Mouse (Mus musculus) left cerebral cortex, adult 18-20 months (tissue): ENCODE data around the gene AL732309.1. TPM values are rescaled to one million over a fixed set of nuclear protein-coding genes. Genes with fewer than 3 reads are reported as not detected.

Experiments
- DNase-seq, 2 experiments: peaks; one replicate each; pipeline ENCODE4 v3.0.0; 2021 to 2022; ENCODE audit warnings: low spot score in 2 of 2, mixed read lengths in 1 of 2
- total RNA-seq, 2 experiments: library from RNA; stranded (reverse); gene quantifications; 2 replicates each; pipeline ENCODE4 v1.2.3; 2021

AL732309.1 gene
- total RNA-seq, 2 experiments from 2014 or later: 1.4 to 4.1 TPM

DNA sequence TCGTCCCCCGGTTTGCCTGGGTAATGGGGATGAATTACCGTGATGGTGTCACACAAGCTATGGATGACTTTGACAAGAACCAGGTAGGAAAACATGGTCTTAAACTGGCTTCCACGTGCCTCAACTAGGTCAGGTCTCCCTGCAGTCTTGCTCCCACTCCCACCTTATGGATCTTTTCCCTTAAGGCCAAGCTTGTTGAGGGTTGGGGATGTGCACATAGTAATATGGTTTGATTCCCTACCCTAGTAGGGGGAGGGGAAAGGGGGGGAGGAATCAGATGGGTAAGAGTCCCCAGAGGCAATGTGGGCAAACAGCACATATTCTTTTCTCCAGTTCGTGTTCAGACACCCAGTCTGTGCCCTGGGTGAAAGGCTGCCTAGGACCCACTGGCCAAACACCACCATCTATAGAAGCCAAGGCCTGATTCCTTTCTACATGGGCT is 25.3 kb downstream of the AL732309.1 start:
- DNase-seq: no peak

DNA sequence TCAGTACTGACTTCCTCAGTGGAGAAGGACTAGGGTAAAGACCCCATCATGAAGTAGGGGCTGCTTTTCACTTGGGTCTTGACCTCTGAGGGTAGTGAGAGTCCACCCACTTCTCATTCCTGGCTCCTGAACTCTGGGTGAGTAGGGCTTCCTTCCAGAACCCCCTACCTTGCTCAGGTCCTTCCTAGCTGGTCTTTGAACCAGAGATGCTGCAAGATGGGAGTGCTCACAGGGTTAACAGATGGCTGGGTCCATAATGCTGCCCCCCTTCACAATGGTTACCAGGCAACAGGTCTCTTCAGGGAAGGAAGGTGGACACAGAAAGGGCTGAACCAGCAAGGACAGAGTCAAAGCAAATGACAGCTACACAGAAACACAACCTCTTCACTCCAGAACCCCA is 28.2 kb downstream of the AL732309.1 start, which contains the start of gene Fam166a:
TSS of gene Fam166a (plus strand) at position 301 of the 400 bp plus-strand sequence.
- no peak for DNase-seq

DNA sequence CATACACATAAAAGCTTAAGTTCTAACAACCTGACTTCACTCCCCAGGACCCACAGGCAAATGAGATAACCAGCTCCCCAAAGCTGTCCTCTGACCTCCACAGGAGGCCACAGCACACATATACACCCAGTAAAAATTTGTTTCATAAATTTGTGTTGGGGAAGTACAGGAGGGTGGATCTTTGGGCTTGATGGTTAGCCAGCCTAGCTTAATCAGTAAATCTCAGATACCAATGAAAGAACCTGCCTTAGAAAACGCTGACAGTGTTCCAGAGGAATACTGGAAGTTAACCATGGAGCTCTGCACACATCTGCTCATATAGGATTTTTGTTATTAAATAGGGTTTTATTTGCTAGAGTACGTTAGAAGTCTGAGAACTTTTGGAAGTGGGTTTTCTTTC is 29.0 kb downstream of the AL732309.1 start:
- DNase-seq: no peak

DNA sequence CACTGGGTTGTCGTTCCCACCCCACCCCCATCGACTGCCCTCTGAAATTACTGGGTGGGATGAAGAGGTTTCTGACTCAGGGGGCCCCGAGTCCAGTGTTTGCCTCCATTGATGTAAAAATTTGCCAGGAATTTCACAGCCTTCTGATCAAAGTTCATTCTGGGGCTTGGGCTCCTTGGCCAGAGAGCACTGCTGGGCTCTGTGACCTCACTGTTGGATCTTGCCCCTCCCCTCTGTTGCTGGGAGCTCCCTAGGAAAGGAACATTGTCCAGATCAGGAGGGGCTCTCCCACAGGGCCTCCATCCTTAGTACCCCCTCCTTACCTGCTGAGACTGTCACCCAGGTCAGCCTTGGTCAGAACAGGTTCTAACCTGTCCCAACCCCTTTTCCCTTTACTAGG is 32.2 kb downstream of the AL732309.1 start, which contains the start of gene Stpg3:
TSS of gene Stpg3 (minus strand) at position 194 of the 400 bp plus-strand sequence.
- no peak for DNase-seq

DNA sequence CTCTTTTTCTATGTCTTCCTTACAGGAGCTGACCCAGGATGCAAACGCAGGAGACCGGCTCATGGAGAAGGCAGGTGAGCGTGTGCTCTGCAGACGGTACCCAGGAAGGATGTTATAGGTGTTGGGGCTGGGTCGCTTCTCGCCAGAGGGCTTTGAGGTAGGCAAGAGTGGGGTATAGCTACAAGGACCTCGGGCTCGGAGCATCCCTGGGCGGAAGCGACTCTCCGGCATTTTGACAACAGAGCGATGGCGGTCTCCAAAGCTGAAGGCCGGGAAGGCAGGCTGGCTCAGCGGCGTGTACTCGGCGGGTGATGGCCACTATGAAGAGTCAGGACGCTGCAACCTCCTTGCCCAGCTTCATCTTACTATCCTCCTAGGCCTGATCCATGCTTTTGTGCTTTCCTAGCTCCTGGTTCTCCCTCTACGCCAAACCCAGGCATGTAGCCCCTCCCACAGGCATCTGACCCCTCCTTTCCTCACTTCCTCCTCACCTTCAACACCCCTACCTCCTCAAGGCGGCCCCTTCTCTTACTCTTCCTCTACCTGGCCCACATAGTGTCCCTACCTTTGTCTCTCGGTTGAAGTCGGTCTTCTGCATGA is 33.3 kb downstream of the AL732309.1 start:
- DNase-seq: no peak

DNA sequence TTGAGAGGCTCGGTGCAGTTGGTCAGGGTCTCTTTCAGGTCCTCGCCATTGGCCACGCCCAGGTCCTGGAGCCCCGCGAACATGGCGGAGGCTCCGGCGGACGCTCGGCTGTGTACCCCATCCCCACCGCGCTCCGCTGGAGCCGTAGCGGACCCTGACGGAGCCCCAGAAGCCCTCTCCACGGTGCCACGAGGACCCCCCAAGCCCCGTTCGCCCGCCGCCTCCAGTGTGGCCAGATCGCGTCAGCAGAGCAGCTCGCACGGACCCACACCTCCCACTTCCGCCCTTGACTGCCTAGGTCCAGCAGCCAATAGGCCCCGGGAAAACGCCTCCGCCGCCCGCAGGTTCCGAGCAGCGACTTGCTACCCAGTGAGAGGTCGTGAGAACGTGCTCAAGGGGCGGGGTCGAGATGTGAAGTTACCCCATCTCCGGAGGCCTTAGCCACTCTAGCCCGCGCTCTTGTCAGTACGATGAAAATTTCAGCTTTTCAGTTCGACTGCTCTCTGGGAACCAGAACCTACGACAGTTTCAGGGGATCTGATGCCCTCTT is 35.5 kb downstream of the AL732309.1 start, which contains the start of gene Nelfb:
TSS of gene Nelfb (minus strand) at position 369 of the 550 bp plus-strand sequence.
- DNase-seq: peak; percentile 76 to 88

DNA sequence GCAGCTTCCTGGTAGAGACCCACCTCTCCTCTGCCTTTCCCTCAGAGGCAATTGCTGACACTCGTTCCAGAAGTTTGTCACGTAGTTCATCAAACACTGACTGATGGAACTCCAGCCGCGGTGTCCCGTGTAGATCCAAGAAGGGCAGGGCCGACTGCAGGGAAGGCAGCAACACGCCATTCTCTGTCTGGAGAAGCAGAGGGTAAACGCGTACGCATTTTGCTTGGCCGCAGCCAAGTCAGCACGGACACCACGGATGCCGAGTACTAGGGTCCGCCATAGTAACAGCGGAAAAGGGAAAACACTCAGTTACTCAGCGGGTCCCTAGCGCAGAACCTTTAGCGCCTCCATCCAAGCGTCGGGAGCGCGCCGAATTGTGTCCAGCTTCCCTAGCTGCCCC is 36.0 kb downstream of the AL732309.1 start:
- peak in 1 of 2 experiments; percentile 26 for DNase-seq

DNA sequence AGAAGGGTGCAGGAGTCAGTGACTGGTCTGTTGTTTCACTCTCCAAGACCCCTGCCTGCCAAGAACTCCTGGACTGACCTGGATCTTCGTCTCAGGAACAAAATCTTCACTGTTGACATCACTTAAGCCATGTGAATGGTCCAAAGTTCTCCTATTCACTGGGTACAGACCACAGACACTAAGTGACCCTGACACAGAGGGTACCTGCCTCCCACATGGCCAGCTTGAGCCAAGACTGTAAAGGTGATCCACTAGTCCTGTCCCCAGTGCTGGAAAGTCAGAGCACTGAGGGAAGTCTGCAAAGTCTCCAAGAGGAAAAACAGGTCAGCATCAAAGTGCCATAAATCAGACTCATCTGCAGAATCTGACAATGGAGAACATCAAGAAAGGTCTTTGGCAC is 39.1 kb downstream of the AL732309.1 start:
- DNase-seq: no peak

DNA sequence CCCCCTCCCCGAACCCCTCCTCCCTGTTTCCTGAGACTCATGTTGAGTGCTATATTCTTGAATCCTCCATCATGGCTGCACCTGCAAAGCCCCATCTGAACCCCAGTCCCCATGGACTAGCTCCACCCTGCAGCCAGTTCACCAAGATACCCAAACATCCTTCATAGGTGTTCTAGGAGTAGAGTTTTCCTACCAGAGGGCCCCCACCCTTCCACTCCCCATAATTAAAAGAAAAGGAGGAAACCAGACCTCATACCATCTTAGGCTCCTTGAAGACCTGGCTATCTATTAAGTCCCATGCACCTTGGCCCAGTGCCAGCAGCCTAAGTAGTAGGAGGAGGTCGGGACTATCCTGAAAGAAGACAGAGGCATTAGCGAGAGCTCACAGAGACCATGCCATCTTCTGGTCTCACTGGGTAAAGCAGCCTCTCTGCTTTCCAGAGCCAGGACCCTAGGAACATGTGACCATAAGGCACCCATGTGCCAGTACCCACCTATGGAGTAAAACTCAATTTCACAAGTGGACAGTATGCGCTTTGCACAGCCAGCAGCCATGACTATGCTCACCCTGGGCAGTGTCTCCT is 42.9 kb downstream of the AL732309.1 start:
- no peak for DNase-seq

DNA sequence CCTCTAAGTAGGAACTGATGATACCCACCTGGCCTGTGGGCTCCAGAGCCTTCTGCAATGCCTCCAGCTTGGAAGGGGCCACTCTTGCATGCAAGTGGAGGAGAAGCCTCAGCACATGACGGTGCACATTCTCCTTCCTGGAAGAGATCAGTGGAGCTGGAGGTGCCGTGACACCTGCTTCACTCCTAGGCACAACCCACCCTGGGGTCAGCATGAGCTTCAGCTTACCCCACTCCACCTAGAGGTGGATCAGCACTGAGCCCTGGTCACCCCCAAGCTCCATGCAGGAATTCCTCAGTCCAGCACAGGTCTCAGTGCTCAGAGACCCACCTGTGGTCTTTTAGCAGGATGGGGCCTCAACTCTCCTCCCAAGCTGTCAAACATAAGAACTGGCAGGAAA is 46.0 kb downstream of the AL732309.1 start:
- DNase-seq: no peak

DNA sequence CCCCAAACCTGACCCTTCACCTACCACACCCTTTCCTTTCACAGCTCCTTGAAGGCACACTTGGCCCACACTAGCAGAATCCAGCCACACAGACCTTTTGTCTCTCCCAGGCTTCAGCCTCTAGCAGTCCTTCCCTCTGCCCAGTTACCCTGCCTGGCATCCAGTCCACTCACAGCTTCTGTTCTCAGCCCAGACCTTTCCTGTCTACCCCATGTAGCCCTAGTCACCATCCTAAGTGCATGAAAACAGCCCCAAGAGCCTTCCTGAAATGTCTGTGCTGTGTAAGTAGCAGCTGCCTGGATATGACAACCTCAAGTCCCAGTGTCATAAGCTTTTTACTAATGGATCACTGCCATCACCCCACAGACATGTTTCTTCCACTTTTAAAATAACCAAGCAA is 48.7 kb downstream of the AL732309.1 start:
- DNase-seq: no peak

DNA sequence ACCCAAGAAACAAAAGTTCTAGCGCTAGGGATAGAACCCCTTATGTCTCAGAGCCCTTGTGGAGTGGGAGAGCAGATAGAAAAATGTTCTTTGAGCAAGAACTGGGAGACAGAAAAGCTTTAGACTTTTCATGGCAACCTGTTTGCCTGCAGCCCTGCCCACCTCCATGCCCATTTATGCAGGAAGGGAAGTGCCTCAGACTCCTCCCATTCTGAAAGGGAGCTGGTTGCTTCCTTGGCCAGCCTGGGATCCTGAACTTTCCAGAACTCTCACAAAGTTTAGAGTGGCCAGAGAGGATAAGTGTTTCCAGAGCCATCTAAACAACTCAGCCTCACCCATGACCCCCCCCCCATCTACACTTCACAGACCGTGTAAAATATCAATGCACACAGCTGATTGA is 49.5 kb downstream of the AL732309.1 start:
- no peak for DNase-seq

DNA sequence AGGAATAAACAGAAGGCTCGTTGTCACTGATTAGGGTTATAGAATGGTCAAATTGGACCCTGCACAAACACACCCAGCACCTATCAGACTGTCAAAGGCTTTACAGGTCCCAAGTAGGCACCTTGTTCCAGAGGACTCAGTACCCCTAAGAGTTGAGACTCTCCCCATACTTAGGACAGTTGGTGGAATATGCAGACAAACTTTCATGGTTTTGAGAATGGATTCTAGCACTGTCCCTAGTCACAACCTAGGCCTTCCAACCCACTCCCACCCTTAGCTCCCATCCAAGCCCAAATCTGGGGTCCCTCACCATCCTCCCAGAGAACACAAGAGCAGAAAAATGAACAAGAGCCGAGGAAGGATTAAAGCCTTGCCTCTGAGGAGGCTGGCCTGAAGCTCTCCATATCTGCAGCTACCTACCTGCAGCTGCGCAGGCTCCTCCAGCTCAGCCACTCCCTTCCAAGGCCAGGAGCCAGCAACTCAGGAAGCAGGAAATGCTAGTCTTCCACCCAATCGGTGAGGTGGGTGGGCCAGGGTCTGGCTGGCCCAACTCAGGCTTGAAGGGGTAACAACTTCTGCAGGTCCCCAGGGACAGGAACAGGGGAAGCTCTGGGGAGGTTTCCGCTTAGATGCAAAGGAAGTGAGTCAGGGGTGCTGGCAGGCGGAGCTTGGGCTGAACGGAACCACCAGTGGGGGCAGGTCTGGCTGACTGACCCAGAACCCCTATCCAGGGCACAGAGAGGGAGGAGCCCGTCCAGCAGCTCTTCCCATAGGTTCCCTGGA is 50.3 kb downstream of the AL732309.1 start, which contains the start of gene Tor4a:
TSS of gene Tor4a (minus strand) at position 715 of the 783 bp plus-strand sequence.
- DNase-seq: no peak

DNA sequence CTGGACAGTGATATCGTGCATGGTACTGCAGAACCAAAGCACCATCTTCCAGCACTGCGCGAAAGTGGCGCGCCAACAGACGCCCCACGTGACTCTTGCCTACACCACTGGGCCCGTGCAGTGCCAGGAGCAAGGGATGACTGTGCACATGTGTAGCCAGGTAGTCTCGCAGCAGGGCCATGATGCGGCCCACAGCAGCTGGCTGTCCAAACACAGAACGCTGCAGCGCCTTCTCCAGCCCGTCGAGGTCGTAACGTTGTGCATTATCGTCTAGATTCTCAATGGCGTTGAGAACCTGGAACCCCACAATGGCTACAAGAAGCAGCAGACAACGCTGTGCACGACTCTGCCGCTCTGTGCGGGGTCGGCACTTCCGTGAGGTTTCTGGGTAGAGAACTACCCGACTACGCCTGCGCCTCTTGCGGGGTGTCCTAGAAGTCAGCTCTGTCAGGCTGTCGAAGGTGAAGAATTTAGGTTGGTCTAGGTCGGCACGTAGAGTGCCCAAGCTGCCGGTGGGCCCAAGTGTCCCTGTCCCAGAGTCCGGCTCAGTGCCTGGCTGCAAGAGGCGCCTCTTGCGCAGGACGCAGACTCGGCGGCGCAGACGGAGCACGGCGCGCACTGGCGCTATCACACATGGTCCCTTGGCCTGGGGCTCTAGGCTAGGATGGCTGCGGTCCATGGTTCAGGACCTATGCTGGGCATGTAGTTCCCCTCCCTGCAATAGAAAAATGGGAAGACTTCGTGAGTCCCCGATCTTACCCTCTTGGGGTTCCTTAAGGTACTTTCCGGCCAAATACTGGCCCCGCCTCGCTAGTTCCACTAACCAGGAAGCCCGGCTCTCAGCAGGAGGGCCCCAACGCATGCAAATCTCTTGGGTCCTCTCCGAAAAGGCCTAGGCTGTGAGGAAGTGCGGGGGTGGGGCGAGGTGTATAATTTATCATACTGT is 51.2 kb downstream of the AL732309.1 start:
- no peak for DNase-seq

Other genes starting within 250 kb of the AL732309.1 start
- 100 to 1,000 TPM; 435 to 452 TPM for gene Nsmf, start 192.5 kb downstream of the AL732309.1 start, total RNA-seq
- gene Entpd8, start 166.6 kb downstream of the AL732309.1 start, total RNA-seq: not detected
- not detected for gene Noxa1, start 151.7 kb downstream of the AL732309.1 start, total RNA-seq
- 10 to 100 TPM; 19.2 to 23.9 TPM for gene Nrarp, start 66.1 kb downstream of the AL732309.1 start, total RNA-seq
- 1 to 10 TPM; 2.2 to 2.5 TPM for gene Tor4a, start 50.0 kb downstream of the AL732309.1 start, total RNA-seq
- 10 to 100 TPM; 62.1 to 68.6 TPM for gene Nelfb, start 35.4 kb downstream of the AL732309.1 start, total RNA-seq
- under 1 TPM; 0.37 to 0.40 TPM for gene Stpg3, start 32.2 kb downstream of the AL732309.1 start, total RNA-seq
- not detected for gene Fam166a, start 28.1 kb downstream of the AL732309.1 start, total RNA-seq
- gene Tubb4b, start 22.2 kb downstream of the AL732309.1 start, total RNA-seq: 100 to 1,000 TPM; 358 to 360 TPM
- gene Slc34a3, start 12.5 kb downstream of the AL732309.1 start, total RNA-seq: not detected
- not detected for gene Rnf224, start 10.1 kb downstream of the AL732309.1 start, total RNA-seq
- 100 to 1,000 TPM; 252 to 262 TPM for gene Rnf208, start 4.6 kb downstream of the AL732309.1 start, total RNA-seq
- not detected for gene Cysrt1, start 4.4 kb downstream of the AL732309.1 start, total RNA-seq
- 10 to 100 TPM; 31.8 to 37.8 TPM for gene Tmem203, start 8.6 kb upstream of the AL732309.1 start, total RNA-seq
- gene Tprn, start 15.8 kb upstream of the AL732309.1 start, total RNA-seq: 10 to 100 TPM; 13.7 to 17.9 TPM
- 10 to 100 TPM; 57.6 to 70.5 TPM for gene Ssna1, start 25.6 kb upstream of the AL732309.1 start, total RNA-seq
- 10 to 100 TPM; 87.1 to 87.2 TPM for gene Anapc2, start 25.6 kb upstream of the AL732309.1 start, total RNA-seq
- gene Tmem210, start 41.3 kb upstream of the AL732309.1 start, total RNA-seq: not detected
- not detected for gene Lrrc26, start 43.1 kb upstream of the AL732309.1 start, total RNA-seq
- gene Grin1, start 72.3 kb upstream of the AL732309.1 start, total RNA-seq: 100 to 1,000 TPM; 393 to 402 TPM
- 10 to 100 TPM; 62.1 to 62.2 TPM for gene Man1b1, start 85.5 kb upstream of the AL732309.1 start, total RNA-seq
- 10 to 100 TPM; 30.4 to 38.7 TPM for gene Dpp7, start 109.5 kb upstream of the AL732309.1 start, total RNA-seq
- gene Uap1l1, start 118.8 kb upstream of the AL732309.1 start, total RNA-seq: 10 to 100 TPM; 17.3 to 21.6 TPM
- 1 to 10 TPM; 1.4 to 1.8 TPM for gene Sapcd2, start 125.5 kb upstream of the AL732309.1 start, total RNA-seq
- 10 to 100 TPM; 13.6 to 13.8 TPM for gene Entpd2, start 149.0 kb upstream of the AL732309.1 start, total RNA-seq
- gene Npdc1, start 152.5 kb upstream of the AL732309.1 start, total RNA-seq: 100 to 1,000 TPM; 328 to 341 TPM
- under 1 TPM; 0.21 to 0.56 TPM for gene Fut7, start 176.4 kb upstream of the AL732309.1 start, total RNA-seq
- gene Abca2, start 181.8 kb upstream of the AL732309.1 start, total RNA-seq: 100 to 1,000 TPM; 155 to 165 TPM
- gene Clic3, start 210.0 kb upstream of the AL732309.1 start, total RNA-seq: 1 to 10 TPM in 1 of 2 experiments, not detected in 1; 1.5 TPM
- gene Paxx, start 214.2 kb upstream of the AL732309.1 start, total RNA-seq: 10 to 100 TPM; 64.5 to 69.1 TPM
- gene Ptgds, start 223.2 kb upstream of the AL732309.1 start, total RNA-seq: 1,000 to 10,000 TPM; 2,769 to 3,095 TPM
- gene Lcn12, start 247.0 kb upstream of the AL732309.1 start, total RNA-seq: not detected